Mouse (Mus musculus): ENCODE measurements around the gene Lactbl1. TPM values are rescaled to one million over a fixed set of nuclear protein-coding genes. Genes with fewer than 3 reads are reported as not detected.

Lactbl1 gene
- polyA plus RNA-seq, 1 experiment from 2014 or later, result not detected

Small RNAs within 50 kb of the gene (microRNA-seq; reads per million reads assigned to microRNA genes)
- not detected for gene Gm22180

Other genes starting within 250 kb of the Lactbl1 start
- gene Htr1d, start 199.1 kb upstream of the Lactbl1 start, polyA plus RNA-seq (2015; fragmentation: Nextera tagmentation; extraction: Ambion mirVana), result 0.30 and 0.31 TPM in 2 replicates
- gene 6030445D17Rik, start 160.4 kb upstream of the Lactbl1 start, polyA plus RNA-seq (2015; fragmentation: Nextera tagmentation; extraction: Ambion mirVana), result 0.32 and 0.41 TPM in 2 replicates
- 106 and 110 TPM in 2 replicates for gene Luzp1, start 152.9 kb upstream of the Lactbl1 start, polyA plus RNA-seq (2015; fragmentation: Nextera tagmentation; extraction: Ambion mirVana)
- gene Kdm1a, start 19.9 kb upstream of the Lactbl1 start, polyA plus RNA-seq (2015; fragmentation: Nextera tagmentation; extraction: Ambion mirVana), result 32.1 and 35.5 TPM in 2 replicates
- not detected in 2 replicates for gene Tex46, start 12.2 kb upstream of the Lactbl1 start, polyA plus RNA-seq (2015; fragmentation: Nextera tagmentation; extraction: Ambion mirVana)
- 8.6 and 10.6 TPM in 2 replicates for gene Ephb2, start 213.4 kb downstream of the Lactbl1 start, polyA plus RNA-seq (2015; fragmentation: Nextera tagmentation; extraction: Ambion mirVana)

Measured in stomach, embryonic 15.5 days (tissue).